Mouse (Mus musculus): Measurements from ENCODE around the gene Zfp382. TPM values are rescaled to one million over a fixed set of nuclear protein-coding genes. Genes with fewer than 3 reads are reported as not detected.

Gene Zfp382
- total RNA-seq, 2 experiments from 2014 or later: 2.7 to 2.9 TPM

Small RNAs within 50 kb of the gene (microRNA-seq; reads per million reads assigned to microRNA genes)
- gene Gm23368: not detected

Other genes starting within 250 kb of the Zfp382 start
- gene Zfp27, start 215.4 kb upstream of the Zfp382 start, total RNA-seq (2021): 1 to 10 TPM; 7.0 to 8.7 TPM
- 1 to 10 TPM; 6.2 to 8.2 TPM for gene Zfp383, start 213.7 kb upstream of the Zfp382 start, total RNA-seq (2021)
- 1 to 10 TPM; 6.6 to 7.8 TPM for gene Zfp74, start 167.9 kb upstream of the Zfp382 start, total RNA-seq (2021)
- 10 to 100 TPM; 24.5 to 28.1 TPM for gene Zfp568, start 138.0 kb upstream of the Zfp382 start, total RNA-seq (2021)
- 1 to 10 TPM; 2.2 to 2.8 TPM for gene Zfp14, start 70.6 kb upstream of the Zfp382 start, total RNA-seq (2021)
- 1 to 10 TPM; 1.9 to 2.0 TPM for gene Zfp82, start 49.0 kb upstream of the Zfp382 start, total RNA-seq (2021)
- gene Gm26920, start 31.5 kb upstream of the Zfp382 start, total RNA-seq (2021): not detected
- 1 to 10 TPM; 2.2 TPM for gene Zfp566, start 31.4 kb upstream of the Zfp382 start, total RNA-seq (2021)
- gene Zfp260, start 27.2 kb upstream of the Zfp382 start, total RNA-seq (2021): 10 to 100 TPM; 30.7 to 37.3 TPM
- gene Zfp146, start 47.8 kb downstream of the Zfp382 start, total RNA-seq (2021): 10 to 100 TPM; 27.7 to 31.0 TPM
- gene Cox7a1, start 62.2 kb downstream of the Zfp382 start, total RNA-seq (2021): 1,000 to 10,000 TPM; 2,700 to 2,749 TPM
- gene Capns1, start 76.9 kb downstream of the Zfp382 start, total RNA-seq (2021): 100 to 1,000 TPM; 270 to 283 TPM
- 10 to 100 TPM; 54.6 to 56.6 TPM for gene Polr2i, start 110.0 kb downstream of the Zfp382 start, total RNA-seq (2021)
- 10 to 100 TPM; 54.1 to 56.7 TPM for gene Tbcb, start 110.3 kb downstream of the Zfp382 start, total RNA-seq (2021)
- not detected for gene Ovol3, start 113.8 kb downstream of the Zfp382 start, total RNA-seq (2021)
- gene Thap8, start 158.2 kb downstream of the Zfp382 start, total RNA-seq (2021): not detected
- gene Wdr62, start 158.5 kb downstream of the Zfp382 start, total RNA-seq (2021): 1 to 10 TPM; 1.1 to 1.8 TPM
- 1 to 10 TPM; 7.0 to 7.7 TPM for gene Clip3, start 169.8 kb downstream of the Zfp382 start, total RNA-seq (2021)
- 10 to 100 TPM; 23.1 to 24.6 TPM for gene Alkbh6, start 186.8 kb downstream of the Zfp382 start, total RNA-seq (2021)
- gene Syne4, start 192.9 kb downstream of the Zfp382 start, total RNA-seq (2021): 1 to 10 TPM in 1 of 2 experiments, under 1 TPM in 1; 0.65 to 1.3 TPM
- under 1 TPM; 0.45 to 0.99 TPM for gene E130208F15Rik, start 199.8 kb downstream of the Zfp382 start, total RNA-seq (2021)
- 10 to 100 TPM; 12.1 to 12.3 TPM for gene Sdhaf1, start 202.0 kb downstream of the Zfp382 start, total RNA-seq (2021)
- 1 to 10 TPM in 1 of 2 experiments, under 1 TPM in 1; 0.95 to 1.3 TPM for gene Lrfn3, start 240.8 kb downstream of the Zfp382 start, total RNA-seq (2021)

Data from heart, postnatal 25 days (tissue).